Mouse (Mus musculus): ENCODE measurements at regions not wholly inside any gene's neighbourhood (a gene's known extent, or its start where the extent isn't known, plus 50 kb on each side); places are given as distances from the start of the nearest gene placed in this dataset.

DNA sequence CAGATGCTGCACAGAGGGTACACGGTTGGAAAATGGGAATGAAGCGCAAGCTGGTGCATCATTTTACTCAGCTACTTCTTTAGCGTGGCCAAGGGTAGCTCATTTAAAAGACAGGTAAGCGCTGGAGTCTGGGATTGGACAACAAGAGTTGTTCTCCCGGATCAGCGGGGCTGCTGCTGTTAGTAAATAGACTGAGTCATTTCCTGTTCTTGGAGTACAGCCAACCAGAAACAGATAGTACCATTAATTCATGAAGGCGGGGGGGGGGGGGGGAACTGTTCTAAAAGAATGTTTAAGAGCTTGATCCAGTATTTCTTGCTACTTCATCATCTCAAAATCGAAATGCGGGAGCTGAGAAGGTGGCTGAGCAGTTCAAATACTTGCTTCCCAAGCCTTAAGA lies 183.5 kb upstream of the Rbms3 start:
- no peaks in the 10 kb centered on the region for H3K27me3 ChIP-seq (ENCODE audit: insufficient read depth, low read length)
- H3K9me3 ChIP-seq (ENCODE audit: low read length), result no peaks in the 10 kb centered on the region
- H3K27ac ChIP-seq (ENCODE audit: low read length), result no peak overlapping the region
- H3K4me3 ChIP-seq (ENCODE audit: low read length), result no peak overlapping the region
- H3K9ac ChIP-seq (replicated peaks; ENCODE audit: low read length), result no peak overlapping the region
- H3K4me2 ChIP-seq (replicated peaks; ENCODE audit: low read depth, low read length), result no peak overlapping the region
- no peak for ATAC-seq (ENCODE audit: low FRiP score, low TSS enrichment)
- 65% methylated on average over 9 of the region's 9 CpGs for WGBS
- 0 out of 2 replicates have a peak, but pooled peaks cover 6% of the 10 kb centered on the region for H3K4me1 ChIP-seq (ENCODE audit: insufficient read depth, low read length)
- H3K36me3 ChIP-seq (ENCODE audit: insufficient read depth, low read length), result no peaks in the 10 kb centered on the region

DNA sequence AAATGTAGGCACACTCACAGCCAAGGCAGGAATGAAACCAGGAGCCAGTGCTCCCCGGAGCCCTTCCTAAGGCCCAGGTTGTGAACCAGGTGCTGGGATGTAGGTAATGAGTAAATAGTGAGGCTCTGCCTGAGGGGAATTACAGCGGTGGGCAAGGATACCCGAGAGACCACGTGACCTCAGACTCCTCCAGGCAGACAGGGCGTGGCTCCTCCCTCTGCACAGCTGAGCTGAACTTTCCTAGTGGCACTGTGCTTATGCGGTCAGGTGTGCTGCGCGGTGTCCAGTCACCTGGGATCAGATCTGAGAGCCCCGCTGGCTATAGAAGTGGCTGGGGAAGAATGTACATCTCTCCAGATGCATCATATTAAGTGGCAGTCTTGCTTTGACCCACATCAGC lies 176.1 kb upstream of the Rbms3 start:
- Histone ChIP-seq H3K4me1 (ENCODE audit: insufficient read depth, low read length) (no peaks in the 10 kb centered on the region), H3K9me3 (ENCODE audit: low read length) (no peaks in the 10 kb centered on the region), H3K27me3 (ENCODE audit: insufficient read depth, low read length) (no peaks in the 10 kb centered on the region), H3K4me2 (replicated peaks; ENCODE audit: low read depth, low read length) (no peak overlapping the region), H3K27ac (ENCODE audit: low read length) (no peak overlapping the region), H3K4me3 (ENCODE audit: low read length) (no peak overlapping the region), H3K9ac (replicated peaks; ENCODE audit: low read length) (no peak overlapping the region), H3K36me3 (ENCODE audit: insufficient read depth, low read length) (no peaks in the 10 kb centered on the region)
- WGBS, result 63% methylated on average over 9 of the region's 9 CpGs
- ATAC-seq (ENCODE audit: low FRiP score, low TSS enrichment), result peak; percentile 57; the same call in 1 of the 2 replicates

DNA sequence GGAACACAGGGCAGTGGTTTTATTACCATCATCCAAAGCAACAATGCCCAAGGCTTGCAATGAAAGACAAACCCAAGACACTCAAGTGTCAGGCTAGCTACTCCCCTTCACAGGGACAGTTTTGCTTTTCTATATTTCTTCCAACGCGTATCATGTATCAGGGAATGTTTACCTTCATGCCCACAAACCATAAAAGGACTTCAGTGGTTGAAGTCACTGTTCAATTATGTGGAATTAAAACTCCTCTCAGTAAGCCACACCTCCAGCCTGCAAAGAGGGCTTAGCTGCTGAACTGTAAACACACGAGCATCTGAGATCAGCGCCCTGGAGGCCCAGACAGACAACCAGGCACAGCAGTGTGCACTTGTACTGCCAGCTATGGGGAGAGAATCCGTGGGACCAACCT lies 154.5 kb upstream of the Rbms3 start:
- H3K4me1 ChIP-seq (ENCODE audit: insufficient read depth, low read length), result no peaks in the 10 kb centered on the region
- no peaks in the 10 kb centered on the region for H3K36me3 ChIP-seq (ENCODE audit: insufficient read depth, low read length)
- WGBS, result 30% methylated on average over 5 of the region's 5 CpGs
- peak; percentile 81 for ATAC-seq (ENCODE audit: low FRiP score, low TSS enrichment)
- no peak overlapping the region for H3K27ac ChIP-seq (ENCODE audit: low read length)
- H3K27me3 ChIP-seq (ENCODE audit: insufficient read depth, low read length), result no peaks in the 10 kb centered on the region
- H3K9ac ChIP-seq (replicated peaks; ENCODE audit: low read length), result no peak overlapping the region
- no peaks in the 10 kb centered on the region for H3K9me3 ChIP-seq (ENCODE audit: low read length)
- no peak overlapping the region for H3K4me3 ChIP-seq (ENCODE audit: low read length)
- H3K4me2 ChIP-seq (replicated peaks; ENCODE audit: low read depth, low read length), result no peak overlapping the region

DNA sequence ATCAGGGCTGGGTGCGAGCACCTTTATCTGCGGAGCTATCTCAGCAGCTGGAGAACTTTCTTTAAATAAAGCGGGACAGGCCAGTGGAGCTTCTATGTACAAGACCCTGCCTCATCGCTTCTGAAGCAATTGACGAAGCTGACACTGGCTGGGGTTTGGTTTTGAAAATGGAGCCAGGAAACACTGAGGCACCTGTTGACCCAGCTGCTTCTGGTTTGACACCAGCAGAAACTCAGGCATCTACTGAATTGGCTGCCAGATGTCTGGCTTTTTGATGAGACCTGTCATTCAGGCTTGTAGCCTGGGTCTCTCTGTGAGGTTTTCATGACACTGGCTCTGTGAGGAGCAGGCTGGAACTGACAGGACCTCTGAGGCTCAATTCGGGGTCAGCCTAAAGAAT lies 124.9 kb upstream of the Rbms3 start:
- no peak overlapping the region for H3K27ac ChIP-seq (ENCODE audit: low read length)
- no peaks in the 10 kb centered on the region for H3K9me3 ChIP-seq (ENCODE audit: low read length)
- no peak overlapping the region for H3K4me3 ChIP-seq (ENCODE audit: low read length)
- H3K4me1 ChIP-seq (ENCODE audit: insufficient read depth, low read length), result no peaks in the 10 kb centered on the region
- no peaks in the 10 kb centered on the region for H3K27me3 ChIP-seq (ENCODE audit: insufficient read depth, low read length)
- no peaks in the 10 kb centered on the region for H3K36me3 ChIP-seq (ENCODE audit: insufficient read depth, low read length)
- ATAC-seq (ENCODE audit: low FRiP score, low TSS enrichment), result no peak
- H3K9ac ChIP-seq (replicated peaks; ENCODE audit: low read length), result no peak overlapping the region
- 88% methylated on average over 6 of the region's 6 CpGs for WGBS
- no peak overlapping the region for H3K4me2 ChIP-seq (replicated peaks; ENCODE audit: low read depth, low read length)

DNA sequence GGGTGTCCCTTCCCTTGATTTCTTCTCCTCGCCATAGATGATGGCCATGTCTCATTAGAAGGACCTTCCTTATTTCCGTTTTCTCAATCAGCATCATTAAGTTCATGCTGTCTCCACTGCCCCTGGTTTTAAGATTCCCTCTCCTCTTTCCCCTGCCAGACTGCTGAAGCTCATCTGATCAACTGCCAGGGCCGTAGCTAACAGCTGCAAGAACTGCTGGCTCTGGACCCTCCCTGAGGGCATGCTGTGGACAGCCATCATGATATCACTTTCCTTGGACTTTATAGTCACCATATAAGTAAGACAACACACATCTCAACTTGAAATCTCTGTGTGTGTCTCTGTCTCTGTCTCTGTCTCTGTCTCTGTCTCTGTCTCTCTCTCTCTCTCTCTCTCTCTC lies 123.8 kb upstream of the Rbms3 start:
- Histone ChIP-seq H3K4me2 (replicated peaks; ENCODE audit: low read depth, low read length) (no peak overlapping the region), H3K27me3 (ENCODE audit: insufficient read depth, low read length) (no peaks in the 10 kb centered on the region), H3K36me3 (ENCODE audit: insufficient read depth, low read length) (no peaks in the 10 kb centered on the region), H3K4me1 (ENCODE audit: insufficient read depth, low read length) (no peaks in the 10 kb centered on the region), H3K4me3 (ENCODE audit: low read length) (no peak overlapping the region), H3K9me3 (ENCODE audit: low read length) (no peaks in the 10 kb centered on the region), H3K27ac (ENCODE audit: low read length) (no peak overlapping the region), H3K9ac (replicated peaks; ENCODE audit: low read length) (no peak overlapping the region)
- 63% methylated on average over 3 of the region's 3 CpGs for WGBS
- ATAC-seq (ENCODE audit: low FRiP score, low TSS enrichment), result no peak

DNA sequence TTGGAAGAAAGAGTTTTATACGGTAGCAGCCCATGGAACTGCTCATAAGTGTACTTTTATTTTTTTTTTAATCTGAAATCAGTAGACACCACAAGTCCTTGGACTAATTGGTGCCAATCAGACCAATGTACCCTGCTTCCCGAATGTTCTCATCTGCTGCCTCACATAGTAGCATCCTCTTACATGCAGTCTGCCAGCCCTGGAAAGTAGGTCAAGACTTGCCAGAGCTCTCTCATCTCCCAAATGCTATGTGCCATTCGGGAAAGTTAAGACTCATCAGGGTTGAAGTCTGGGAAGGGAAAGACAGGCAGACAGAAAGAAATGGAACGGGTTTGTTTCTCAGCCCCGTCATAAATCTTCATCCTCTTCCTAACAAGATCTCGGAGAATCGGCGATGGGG lies 115.2 kb upstream of the Rbms3 start:
- Histone ChIP-seq H3K4me1 (ENCODE audit: insufficient read depth, low read length) (no peaks in the 10 kb centered on the region), H3K4me3 (ENCODE audit: low read length) (no peak overlapping the region), H3K9ac (replicated peaks; ENCODE audit: low read length) (no peak overlapping the region), H3K36me3 (ENCODE audit: insufficient read depth, low read length) (no peaks in the 10 kb centered on the region), H3K27ac (ENCODE audit: low read length) (no peak overlapping the region), H3K9me3 (ENCODE audit: low read length) (no peaks in the 10 kb centered on the region), H3K4me2 (replicated peaks; ENCODE audit: low read depth, low read length) (no peak overlapping the region), H3K27me3 (ENCODE audit: insufficient read depth, low read length) (no peaks in the 10 kb centered on the region)
- ATAC-seq (ENCODE audit: low FRiP score, low TSS enrichment), result no peak
- WGBS, result 84% methylated on average over 8 of the region's 8 CpGs

DNA sequence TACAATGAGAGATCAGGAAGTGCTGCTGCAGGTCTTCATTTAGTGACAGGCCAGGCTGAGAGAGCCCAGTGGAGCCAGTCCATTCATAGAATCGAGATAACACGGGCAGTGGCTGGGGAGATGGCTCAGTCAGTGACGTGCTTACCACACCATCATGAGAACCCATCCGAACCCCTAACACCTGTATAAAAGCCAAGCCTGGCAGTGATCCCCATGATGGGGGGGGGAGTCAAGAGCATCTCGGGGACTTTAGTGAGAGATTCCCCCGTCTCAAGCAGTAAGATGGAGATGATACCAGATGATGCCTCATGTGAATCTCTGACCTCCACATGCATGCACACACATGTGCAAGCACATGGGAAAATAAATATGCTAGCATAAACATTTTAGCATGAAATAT lies 99.7 kb upstream of the Rbms3 start:
- Histone ChIP-seq H3K9me3 (ENCODE audit: low read length) (peaks cover 2% of the 10 kb centered on the region), H3K4me1 (ENCODE audit: insufficient read depth, low read length) (no peaks in the 10 kb centered on the region), H3K4me2 (replicated peaks; ENCODE audit: low read depth, low read length) (no peak overlapping the region), H3K36me3 (ENCODE audit: insufficient read depth, low read length) (no peaks in the 10 kb centered on the region), H3K27ac (ENCODE audit: low read length) (no peak overlapping the region), H3K27me3 (ENCODE audit: insufficient read depth, low read length) (no peaks in the 10 kb centered on the region), H3K4me3 (ENCODE audit: low read length) (no peak overlapping the region), H3K9ac (replicated peaks; ENCODE audit: low read length) (no peak overlapping the region)
- ATAC-seq (ENCODE audit: low FRiP score, low TSS enrichment), result no peak
- WGBS, result 78% methylated on average over 6 of the region's 6 CpGs

DNA sequence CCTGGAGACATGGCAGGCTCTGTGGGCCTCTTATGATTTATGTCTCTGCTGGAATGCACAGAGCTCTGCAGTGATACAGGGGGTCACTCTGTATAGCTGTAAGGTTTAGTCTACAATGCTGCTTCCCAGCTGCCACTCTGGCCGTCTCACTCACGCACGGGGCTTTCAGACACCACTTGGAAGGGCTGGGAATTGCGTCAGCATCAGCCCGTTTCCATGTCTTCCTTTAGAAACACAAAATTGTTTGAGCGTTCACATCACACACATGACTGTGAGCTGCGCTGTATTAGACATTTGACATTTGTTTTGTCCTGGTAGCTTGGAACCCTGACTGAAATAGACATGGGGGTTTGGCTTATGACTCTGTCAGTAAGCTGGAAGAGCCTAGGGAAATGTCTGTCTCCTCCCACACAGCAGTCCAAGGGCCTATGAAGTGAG lies 90.5 kb upstream of the Rbms3 start:
- WGBS, result 53% methylated on average over 7 of the region's 7 CpGs
- peaks cover 5% of the 10 kb centered on the region; the same call in 1 of the 2 replicates for H3K4me1 ChIP-seq (ENCODE audit: insufficient read depth, low read length)
- H3K36me3 ChIP-seq (ENCODE audit: insufficient read depth, low read length), result no peaks in the 10 kb centered on the region
- H3K27ac ChIP-seq (ENCODE audit: low read length), result 0 out of 2 replicates have a peak overlapping the region, but pooled peaks have one; percentile 32
- no peaks in the 10 kb centered on the region for H3K27me3 ChIP-seq (ENCODE audit: insufficient read depth, low read length)
- H3K4me3 ChIP-seq (ENCODE audit: low read length), result no peak overlapping the region
- ATAC-seq (ENCODE audit: low FRiP score, low TSS enrichment), result peak; percentile 78
- no peaks in the 10 kb centered on the region; the same call in 1 of the 2 replicates for H3K9me3 ChIP-seq (ENCODE audit: low read length)
- no peak overlapping the region for H3K9ac ChIP-seq (replicated peaks; ENCODE audit: low read length)
- H3K4me2 ChIP-seq (replicated peaks; ENCODE audit: low read depth, low read length), result no peak overlapping the region; the same call in 1 of the 2 replicates

DNA sequence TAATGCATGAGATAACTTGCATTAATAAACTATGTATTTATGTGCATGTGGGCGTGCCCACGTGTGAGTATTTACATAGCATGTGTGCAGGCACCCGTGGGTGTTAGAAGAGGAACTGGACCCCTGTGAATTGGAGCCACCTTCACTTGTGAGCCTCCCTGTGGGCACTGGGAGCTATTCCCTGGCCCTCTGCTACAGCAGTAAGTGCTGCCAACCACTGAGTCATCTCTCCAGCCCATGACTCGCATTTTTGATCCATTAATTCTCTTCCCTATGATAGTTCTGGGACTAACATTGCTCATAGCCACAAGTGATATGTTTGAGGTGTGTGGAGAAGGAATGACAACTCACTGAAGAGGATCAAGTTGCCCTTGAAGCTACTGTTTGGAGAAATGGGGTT lies 87.6 kb upstream of the Rbms3 start:
- 84% methylated on average over 4 of the region's 4 CpGs for WGBS
- H3K36me3 ChIP-seq (ENCODE audit: insufficient read depth, low read length), result no peaks in the 10 kb centered on the region
- no peak overlapping the region for H3K4me3 ChIP-seq (ENCODE audit: low read length)
- no peaks in the 10 kb centered on the region for H3K9me3 ChIP-seq (ENCODE audit: low read length)
- no peak overlapping the region for H3K27ac ChIP-seq (ENCODE audit: low read length)
- no peak for ATAC-seq (ENCODE audit: low FRiP score, low TSS enrichment)
- H3K9ac ChIP-seq (replicated peaks; ENCODE audit: low read length), result no peak overlapping the region
- no peaks in the 10 kb centered on the region for H3K27me3 ChIP-seq (ENCODE audit: insufficient read depth, low read length)
- H3K4me2 ChIP-seq (replicated peaks; ENCODE audit: low read depth, low read length), result no peak overlapping the region
- H3K4me1 ChIP-seq (ENCODE audit: insufficient read depth, low read length), result peaks cover 5% of the 10 kb centered on the region; the same call in 1 of the 2 replicates

DNA sequence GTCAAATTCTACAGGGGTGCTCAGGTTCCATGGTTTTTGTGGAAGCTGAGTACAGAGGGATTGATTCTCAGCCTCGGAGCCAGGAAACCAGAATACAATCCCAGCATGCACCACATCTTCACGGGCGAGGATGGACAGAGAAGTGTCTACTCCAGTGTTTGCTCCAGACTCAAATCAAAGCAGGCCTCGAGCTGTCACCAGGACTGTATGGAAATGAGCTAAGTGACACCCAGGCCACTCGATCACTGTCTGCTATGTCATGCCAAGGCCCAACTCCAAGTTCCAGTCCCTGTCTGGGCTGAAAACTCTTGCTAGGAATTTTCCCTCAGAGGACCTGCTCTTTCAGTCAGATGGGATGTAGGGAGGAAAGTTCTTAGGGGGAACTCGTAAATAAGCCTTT lies 86.8 kb upstream of the Rbms3 start:
- WGBS, result 70% methylated on average over 6 of the region's 6 CpGs
- Histone ChIP-seq H3K4me1 (ENCODE audit: insufficient read depth, low read length) (peaks cover 5% of the 10 kb centered on the region; the same call in 1 of the 2 replicates), H3K4me3 (ENCODE audit: low read length) (no peak overlapping the region), H3K36me3 (ENCODE audit: insufficient read depth, low read length) (no peaks in the 10 kb centered on the region), H3K27me3 (ENCODE audit: insufficient read depth, low read length) (no peaks in the 10 kb centered on the region), H3K4me2 (replicated peaks; ENCODE audit: low read depth, low read length) (no peak overlapping the region), H3K27ac (ENCODE audit: low read length) (no peak overlapping the region), H3K9ac (replicated peaks; ENCODE audit: low read length) (no peak overlapping the region), H3K9me3 (ENCODE audit: low read length) (no peaks in the 10 kb centered on the region)
- no peak for ATAC-seq (ENCODE audit: low FRiP score, low TSS enrichment)
